Mouse (Mus musculus): ENCODE results near the gene Ppp4r3a. TPM values are rescaled to one million over a fixed set of nuclear protein-coding genes. Genes with fewer than 3 reads are reported as not detected.

Ppp4r3a gene
- polyA plus RNA-seq, 1 experiment from 2014 or later, result 22.8 TPM

DNA sequence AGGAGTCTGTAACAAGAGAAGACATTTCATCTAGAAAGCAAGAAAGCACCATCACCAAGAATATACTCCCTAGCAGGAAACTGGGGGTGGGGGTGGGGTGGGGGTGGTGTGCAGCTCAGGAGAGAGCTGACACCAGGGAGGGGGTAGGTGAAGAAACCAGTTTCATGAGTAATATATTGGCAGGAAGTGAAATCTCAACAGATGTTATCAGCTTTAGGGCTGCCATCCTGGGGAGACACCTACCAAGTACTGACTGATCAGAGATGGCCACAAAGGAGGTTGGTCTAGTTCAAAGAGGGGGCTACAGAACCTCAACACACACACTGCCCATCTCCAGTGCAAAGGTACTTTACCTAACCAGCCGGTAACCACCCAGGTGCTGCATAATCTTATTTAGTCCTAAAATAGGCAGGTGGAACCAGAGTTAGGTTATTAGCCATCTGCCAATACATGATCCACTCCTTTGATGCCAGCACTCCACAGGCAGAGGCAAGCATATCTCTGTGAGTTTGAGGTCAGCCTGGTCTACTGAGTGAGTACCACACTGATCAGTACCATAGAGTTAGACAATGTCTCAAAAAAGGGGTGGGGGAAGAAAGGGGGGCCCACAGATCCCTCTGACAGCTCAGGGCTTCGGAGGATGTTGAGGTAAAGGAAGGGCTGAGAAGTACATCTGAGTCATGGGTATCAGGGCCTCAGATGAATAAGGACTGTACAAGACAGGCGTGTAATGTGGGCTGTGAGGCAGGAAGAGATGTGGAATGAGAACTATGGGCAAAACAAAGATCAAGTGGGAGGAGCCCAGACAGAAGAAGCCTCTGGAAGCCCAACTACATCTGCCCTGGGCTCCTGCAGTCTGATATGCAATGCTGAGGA, 89.1 kb downstream of the Ppp4r3a start:
- Histone ChIP-seq H3K9me3 (replicated peaks; ENCODE audit: control insufficient read depth, low read length, poor library complexity, severe bottlenecking) (no peaks in the 10 kb centered on the region), H3K36me3 (ENCODE audit: control insufficient read depth, insufficient read depth, low read length) (no peaks in the 10 kb centered on the region), H3K27me3 (ENCODE audit: control insufficient read depth, insufficient read depth, low read depth, low read length) (no peaks in the 10 kb centered on the region), H3K27ac (ENCODE audit: low read length) (no peak overlapping the region), H3K4me2 (ENCODE audit: low read length) (no peak overlapping the region), H3K4me1 (ENCODE audit: control insufficient read depth, insufficient read depth, low read length) (peaks cover 43% of the 10 kb centered on the region), H3K4me3 (ENCODE audit: low read depth, low read length) (no peak overlapping the region), H3K9ac (ENCODE audit: low read depth, low read length) (no peak overlapping the region)
- no peak for ATAC-seq
- WGBS, result 67% methylated on average over 3 of the region's 3 CpGs

GRCm38 (mm10) chr12:100993146-100993545, 90.4 kb downstream of the Ppp4r3a start:
- Histone ChIP-seq H3K27ac (ENCODE audit: low read length) (no peak overlapping the region), H3K9ac (ENCODE audit: low read depth, low read length) (no peak overlapping the region), H3K4me3 (ENCODE audit: low read depth, low read length) (no peak overlapping the region), H3K27me3 (ENCODE audit: control insufficient read depth, insufficient read depth, low read depth, low read length) (no peaks in the 10 kb centered on the region), H3K36me3 (ENCODE audit: control insufficient read depth, insufficient read depth, low read length) (no peaks in the 10 kb centered on the region), H3K4me2 (ENCODE audit: low read length) (no peak overlapping the region), H3K4me1 (ENCODE audit: control insufficient read depth, insufficient read depth, low read length) (peaks cover 45% of the 10 kb centered on the region), H3K9me3 (replicated peaks; ENCODE audit: control insufficient read depth, low read length, poor library complexity, severe bottlenecking) (no peaks in the 10 kb centered on the region)
- no peak for ATAC-seq
- 82% methylated on average over 3 of the region's 3 CpGs for WGBS

GRCm38 (mm10) chr12:100992505-100992904, 91.0 kb downstream of the Ppp4r3a start:
- peaks cover 43% of the 10 kb centered on the region for H3K4me1 ChIP-seq (ENCODE audit: control insufficient read depth, insufficient read depth, low read length)

GRCm38 (mm10) chr12:100991119-100991518, 92.4 kb downstream of the Ppp4r3a start:
- H3K4me2 ChIP-seq (ENCODE audit: low read length), result no peak overlapping the region
- no peaks in the 10 kb centered on the region for H3K27me3 ChIP-seq (ENCODE audit: control insufficient read depth, insufficient read depth, low read depth, low read length)
- no peak overlapping the region for H3K4me3 ChIP-seq (ENCODE audit: low read depth, low read length)
- H3K9ac ChIP-seq (ENCODE audit: low read depth, low read length), result no peak overlapping the region
- 73% methylated on average over 3 of the region's 3 CpGs for WGBS
- H3K4me1 ChIP-seq (ENCODE audit: control insufficient read depth, insufficient read depth, low read length), result peaks cover 36% of the 10 kb centered on the region
- no peak for ATAC-seq
- H3K36me3 ChIP-seq (ENCODE audit: control insufficient read depth, insufficient read depth, low read length), result no peaks in the 10 kb centered on the region
- H3K27ac ChIP-seq (ENCODE audit: low read length), result no peak overlapping the region
- H3K9me3 ChIP-seq (replicated peaks; ENCODE audit: control insufficient read depth, low read length, poor library complexity, severe bottlenecking), result no peaks in the 10 kb centered on the region

More at GRCm38 (mm10) chr12:100992505-100992904, 91.0 kb downstream of the Ppp4r3a start:
- WGBS, result 87% methylated on average over 7 of the region's 7 CpGs
- ATAC-seq, result no peak
- H3K4me3 ChIP-seq (ENCODE audit: low read depth, low read length), result no peak overlapping the region
- no peak overlapping the region for H3K27ac ChIP-seq (ENCODE audit: low read length)
- H3K9ac ChIP-seq (ENCODE audit: low read depth, low read length), result no peak overlapping the region
- no peaks in the 10 kb centered on the region for H3K27me3 ChIP-seq (ENCODE audit: control insufficient read depth, insufficient read depth, low read depth, low read length)
- no peaks in the 10 kb centered on the region for H3K9me3 ChIP-seq (replicated peaks; ENCODE audit: control insufficient read depth, low read length, poor library complexity, severe bottlenecking)
- H3K4me2 ChIP-seq (ENCODE audit: low read length), result no peak overlapping the region
- no peaks in the 10 kb centered on the region for H3K36me3 ChIP-seq (ENCODE audit: control insufficient read depth, insufficient read depth, low read length)

DNA sequence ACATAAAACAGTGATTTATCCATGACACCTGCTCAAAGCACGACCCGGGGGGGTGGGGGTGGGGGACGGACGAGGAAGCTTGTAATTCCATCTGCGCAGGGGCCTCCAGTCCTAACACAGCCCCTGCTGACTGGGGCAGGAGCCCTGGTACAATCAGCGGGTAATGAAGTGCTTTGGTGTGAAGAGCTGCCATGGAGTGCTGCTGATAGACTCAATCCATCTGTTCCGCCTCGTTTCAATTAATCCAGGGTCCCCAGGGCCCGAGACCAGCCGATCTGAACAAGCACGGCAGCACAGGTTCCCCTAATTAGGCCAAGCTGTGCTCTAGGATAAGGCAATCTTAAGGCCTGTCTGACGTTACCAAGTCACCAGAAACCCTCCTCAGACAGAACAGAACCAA, 93.2 kb downstream of the Ppp4r3a start:
- H3K4me3 ChIP-seq (ENCODE audit: low read depth, low read length), result no peak overlapping the region
- no peaks in the 10 kb centered on the region for H3K9me3 ChIP-seq (replicated peaks; ENCODE audit: control insufficient read depth, low read length, poor library complexity, severe bottlenecking)
- 4% methylated on average over 12 of the region's 12 CpGs for WGBS
- no peak overlapping the region; the same call in 1 of the 2 replicates for H3K4me2 ChIP-seq (ENCODE audit: low read length)
- no peaks in the 10 kb centered on the region for H3K27me3 ChIP-seq (ENCODE audit: control insufficient read depth, insufficient read depth, low read depth, low read length)
- no peaks in the 10 kb centered on the region for H3K36me3 ChIP-seq (ENCODE audit: control insufficient read depth, insufficient read depth, low read length)
- peak overlapping the region; percentile 39; the same call in 1 of the 2 replicates for H3K27ac ChIP-seq (ENCODE audit: low read length)
- H3K9ac ChIP-seq (ENCODE audit: low read depth, low read length), result peak overlapping the region; percentile 22; the same call in 1 of the 2 replicates
- H3K4me1 ChIP-seq (ENCODE audit: control insufficient read depth, insufficient read depth, low read length), result peaks cover 29% of the 10 kb centered on the region
- ATAC-seq, result peak; percentile 53

- no peaks in the 10 kb centered on the region for H3K36me3 ChIP-seq (ENCODE audit: control insufficient read depth, insufficient read depth, low read length)
- no peak overlapping the region for H3K4me2 ChIP-seq (ENCODE audit: low read length)
- 51% methylated on average over 4 of the region's 4 CpGs for WGBS
- H3K9me3 ChIP-seq (replicated peaks; ENCODE audit: control insufficient read depth, low read length, poor library complexity, severe bottlenecking), result no peaks in the 10 kb centered on the region
- ATAC-seq, result no peak
- 0 out of 2 replicates have a peak overlapping the region, but pooled peaks have one; percentile 14 for H3K27ac ChIP-seq (ENCODE audit: low read length)
- peaks cover 33% of the 10 kb centered on the region for H3K4me1 ChIP-seq (ENCODE audit: control insufficient read depth, insufficient read depth, low read length)
- H3K9ac ChIP-seq (ENCODE audit: low read depth, low read length), result no peak overlapping the region
- H3K27me3 ChIP-seq (ENCODE audit: control insufficient read depth, insufficient read depth, low read depth, low read length), result no peaks in the 10 kb centered on the region
- H3K4me3 ChIP-seq (ENCODE audit: low read depth, low read length), result no peak overlapping the region
These were observed 93.7 kb downstream of the Ppp4r3a start for GRCm38 (mm10) chr12:100989780-100990288.

MicroRNA genes within 50 kb of the gene (microRNA counts, 519-probe panel; counts per million panel counts)
- 2,193 counts per million, percentile 62 among the panel's probes with 10 or more counts for microRNA mmu-miR-1190

Small RNA genes within 50 kb of the gene (microRNA-seq; reads per million reads assigned to microRNA genes)
- gene Mir1190, result not detected

Other genes with a start within 250 kb of the Ppp4r3a start
- 6.2 and 6.3 TPM in 2 replicates for gene Gpr68, start 175.5 kb downstream of the Ppp4r3a start, polyA plus RNA-seq (2015; fragmentation: Nextera tagmentation; extraction: Ambion mirVana)
- 12.0 and 12.5 TPM in 2 replicates for gene Ccdc88c, start 54.6 kb downstream of the Ppp4r3a start, polyA plus RNA-seq (2015; fragmentation: Nextera tagmentation; extraction: Ambion mirVana)

Measured in midbrain, embryonic 16.5 days (tissue).